Mouse (Mus musculus): Measurements from ENCODE around the gene Btbd9. TPM values are rescaled to one million over a fixed set of nuclear protein-coding genes. Genes with fewer than 3 reads are reported as not detected.
"Not testable (repeated sequence)": the region's sequence is repeated elsewhere in the genome, so short reads cannot be mapped to it uniquely, and the experiment has no call there.

Gene Btbd9
- polyA plus RNA-seq (2014; fragmentation: Nextera tagmentation; extraction: Ambion mirVana) = 57.5 and 59.7 TPM in 2 replicates

DNA sequence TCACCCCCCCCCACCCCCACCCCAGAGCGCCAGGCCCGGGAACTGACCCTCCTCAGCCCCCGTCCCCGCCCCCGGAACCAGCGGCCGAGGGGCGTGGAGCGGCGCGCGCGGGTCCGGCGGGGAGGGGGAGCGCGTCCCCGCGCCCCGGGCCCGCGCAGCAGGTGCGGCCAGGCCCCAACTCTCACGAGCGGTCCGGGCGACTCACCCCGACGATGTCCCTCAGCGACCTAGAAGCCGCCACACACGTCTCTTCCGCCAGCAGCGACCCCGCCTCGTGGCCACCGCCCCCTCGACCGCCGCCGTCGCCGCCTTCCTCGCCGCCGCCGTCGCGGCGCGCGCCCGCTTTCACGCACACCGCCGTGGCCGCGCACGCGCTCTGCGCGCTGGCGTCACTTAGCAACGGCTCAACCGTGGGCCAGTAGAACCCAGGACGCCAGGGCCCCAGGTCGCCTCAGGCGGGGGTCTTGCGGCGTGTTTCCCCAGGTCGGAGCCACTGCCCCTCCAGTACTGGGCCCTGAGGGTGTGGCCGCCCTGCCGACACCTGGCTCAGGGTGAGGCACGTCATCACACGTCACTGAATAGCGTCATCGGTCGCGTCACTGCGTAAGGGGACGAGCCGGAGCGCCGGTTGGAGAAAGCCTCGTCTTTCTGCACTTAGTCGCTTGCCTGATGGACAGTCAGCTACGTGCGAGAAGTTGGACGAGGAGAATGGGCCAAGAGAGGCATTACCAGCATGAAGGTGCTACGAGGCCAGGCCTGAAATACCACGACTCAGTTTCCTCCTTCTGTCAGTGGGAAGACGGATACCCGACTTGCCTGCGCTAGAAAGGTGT lies at the start of gene Btbd9:
Btbd9 (minus strand) TSS at position 548 of the 833 bp plus-strand sequence.
- Histone ChIP-seq H3K9me3 (ENCODE audit: control insufficient read depth, low read length) (no peaks in the 10 kb centered on the region), H3K4me2 (peak within 1 kb of the TSS; percentile 55)
- WGBS = under 1% methylated on average over 66 of the region's 94 CpGs

DNA sequence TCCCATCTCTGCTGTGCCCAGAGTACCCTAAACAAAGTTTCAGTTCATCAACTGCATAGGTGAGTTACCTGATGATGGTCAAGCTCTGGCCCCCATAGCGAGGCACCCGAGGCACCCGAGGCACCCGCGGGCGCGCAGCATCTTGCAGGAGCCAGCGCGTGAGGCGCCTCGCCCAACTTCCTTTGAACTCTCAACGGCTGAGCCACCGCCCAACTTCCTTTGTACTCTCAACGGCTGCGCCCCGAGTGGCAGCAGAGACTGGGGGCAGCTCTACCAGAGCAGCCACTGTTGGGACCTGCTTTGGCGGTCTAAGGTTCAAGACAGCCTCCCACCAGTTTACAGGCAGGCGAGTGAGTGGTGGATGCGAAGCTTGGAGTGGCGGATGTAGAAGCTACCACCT lies 47.8 kb upstream of the Btbd9 start, which contains the start of gene Dnah8:
Dnah8 (plus strand) TSS at position 223 of the 400 bp plus-strand sequence.
- ATAC-seq (ENCODE audit: low FRiP score); H3K36me3 ChIP-seq (ENCODE audit: control insufficient read depth, insufficient read depth, low read length); H3K4me1 ChIP-seq (ENCODE audit: control insufficient read depth, insufficient read depth, low read length); H3K9ac ChIP-seq (ENCODE audit: low read length); H3K27ac ChIP-seq (ENCODE audit: low read depth, low read length); H3K4me2 ChIP-seq; H3K4me3 ChIP-seq (ENCODE audit: low read depth, low read length); H3K27me3 ChIP-seq (ENCODE audit: control insufficient read depth, insufficient read depth, low read length); H3K9me3 ChIP-seq (ENCODE audit: control insufficient read depth, low read length); DNase-seq (ENCODE audit: low spot score, missing footprints): not testable (repeated sequence)
- WGBS = no CpG with 5 or more reads among the region's 20 CpGs

More for the DNA sequence above, at the start of gene Btbd9:
- H3K4me1 ChIP-seq (ENCODE audit: control insufficient read depth, insufficient read depth, low read length) = peaks cover 11% of the 10 kb centered on the region
- H3K36me3 ChIP-seq (ENCODE audit: control insufficient read depth, insufficient read depth, low read length) = no peaks in the 10 kb centered on the region
- H3K4me3 ChIP-seq (ENCODE audit: low read depth, low read length) = peak within 1 kb of the TSS; percentile 49
- DNase-seq (ENCODE audit: low spot score, missing footprints) (peak; percentile 100), ATAC-seq (ENCODE audit: low FRiP score) (peak; percentile 95)
- H3K9ac ChIP-seq (ENCODE audit: low read length) = peak within 1 kb of the TSS; percentile 78
- H3K27ac ChIP-seq (ENCODE audit: low read depth, low read length) = peak within 1 kb of the TSS; percentile 81
- no peaks in the 10 kb centered on the region for H3K27me3 ChIP-seq (ENCODE audit: control insufficient read depth, insufficient read depth, low read length)

DNA sequence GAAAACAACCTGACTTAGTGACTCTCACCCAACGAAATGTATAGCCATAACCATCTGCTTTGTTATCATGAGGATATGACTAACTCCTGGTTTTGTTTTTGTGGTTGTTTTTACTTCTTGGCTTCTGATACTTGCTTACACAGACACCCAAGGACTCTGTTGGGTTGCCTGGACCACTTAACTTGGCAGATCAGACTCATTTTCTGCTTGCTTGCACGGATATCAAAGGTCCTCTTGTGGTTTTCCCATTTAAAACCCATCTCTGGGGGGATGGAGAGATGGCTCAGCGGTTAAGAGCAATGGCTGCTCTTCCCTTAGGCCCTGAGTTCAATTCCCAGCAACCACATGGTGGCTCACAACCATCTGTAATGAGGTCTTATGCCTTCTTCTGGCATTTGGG lies 46.9 kb upstream of the Btbd9 start:
- H3K4me2 ChIP-seq = no peak overlapping the region
- no peaks in the 10 kb centered on the region for H3K27me3 ChIP-seq (ENCODE audit: control insufficient read depth, insufficient read depth, low read length)
- no peak overlapping the region for H3K27ac ChIP-seq (ENCODE audit: low read depth, low read length)
- no peaks in the 10 kb centered on the region for H3K36me3 ChIP-seq (ENCODE audit: control insufficient read depth, insufficient read depth, low read length)
- ATAC-seq (ENCODE audit: low FRiP score) (no peak), DNase-seq (ENCODE audit: low spot score, missing footprints) (peak; percentile 60)
- no peak overlapping the region for H3K4me3 ChIP-seq (ENCODE audit: low read depth, low read length)
- WGBS = 85% methylated on average over 3 of the region's 3 CpGs
- no peaks in the 10 kb centered on the region for H3K4me1 ChIP-seq (ENCODE audit: control insufficient read depth, insufficient read depth, low read length)
- no peak overlapping the region for H3K9ac ChIP-seq (ENCODE audit: low read length)
- no peaks in the 10 kb centered on the region for H3K9me3 ChIP-seq (ENCODE audit: control insufficient read depth, low read length)

DNA sequence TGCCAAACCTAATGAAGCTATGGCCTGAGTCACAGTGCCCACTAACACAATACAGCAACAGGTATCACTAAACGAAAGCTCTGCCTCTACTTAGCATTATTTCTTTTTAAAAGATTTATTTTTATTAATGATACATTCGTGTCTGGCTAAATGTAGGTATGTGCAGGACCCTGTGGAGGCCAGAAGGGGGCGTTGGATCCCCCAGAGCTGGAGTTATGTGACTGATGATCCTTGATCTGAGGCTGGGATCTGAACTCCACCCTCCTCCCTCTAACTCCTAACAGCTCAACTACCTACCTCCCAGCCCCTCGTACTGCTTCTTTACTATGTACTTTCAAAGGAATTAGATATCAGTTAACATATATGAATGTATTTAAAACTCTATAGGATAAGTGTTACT lies 45.2 kb upstream of the Btbd9 start:
- no peak overlapping the region for H3K27ac ChIP-seq (ENCODE audit: low read depth, low read length)
- no peak overlapping the region for H3K4me3 ChIP-seq (ENCODE audit: low read depth, low read length)
- WGBS = 70% methylated on average over 4 of the region's 4 CpGs
- no peaks in the 10 kb centered on the region for H3K9me3 ChIP-seq (ENCODE audit: control insufficient read depth, low read length)
- H3K27me3 ChIP-seq (ENCODE audit: control insufficient read depth, insufficient read depth, low read length) = no peaks in the 10 kb centered on the region
- no peak overlapping the region for H3K4me2 ChIP-seq
- peak; percentile 41 for DNase-seq (ENCODE audit: low spot score, missing footprints)
- no peaks in the 10 kb centered on the region for H3K4me1 ChIP-seq (ENCODE audit: control insufficient read depth, insufficient read depth, low read length)
- no peak for ATAC-seq (ENCODE audit: low FRiP score)
- no peak overlapping the region for H3K9ac ChIP-seq (ENCODE audit: low read length)
- no peaks in the 10 kb centered on the region for H3K36me3 ChIP-seq (ENCODE audit: control insufficient read depth, insufficient read depth, low read length)

DNA sequence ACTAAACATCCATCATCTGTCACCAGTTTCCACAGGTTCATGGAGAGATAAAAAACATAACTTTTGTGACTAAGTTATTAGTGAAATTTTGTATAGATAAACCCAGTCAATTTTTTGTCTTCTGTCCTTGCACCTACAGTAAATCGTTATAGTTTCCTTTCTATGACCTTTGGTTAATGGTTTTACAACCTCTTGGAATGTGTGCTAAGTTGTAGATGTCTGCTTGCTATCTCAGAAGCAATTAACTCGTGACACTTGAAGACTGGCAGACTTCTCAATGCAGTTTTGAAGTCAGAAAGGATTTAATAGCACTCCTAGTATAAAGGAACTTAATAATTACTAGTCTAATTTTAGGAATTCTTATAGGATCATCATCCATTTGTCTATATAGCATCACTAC lies 44.3 kb upstream of the Btbd9 start:
- no peaks in the 10 kb centered on the region for H3K4me1 ChIP-seq (ENCODE audit: control insufficient read depth, insufficient read depth, low read length)
- H3K27me3 ChIP-seq (ENCODE audit: control insufficient read depth, insufficient read depth, low read length) = no peaks in the 10 kb centered on the region
- H3K27ac ChIP-seq (ENCODE audit: low read depth, low read length) = no peak overlapping the region
- ATAC-seq (ENCODE audit: low FRiP score) (no peak), DNase-seq (ENCODE audit: low spot score, missing footprints) (no peak)
- no peak overlapping the region for H3K9ac ChIP-seq (ENCODE audit: low read length)
- H3K4me2 ChIP-seq = no peak overlapping the region
- no peaks in the 10 kb centered on the region for H3K9me3 ChIP-seq (ENCODE audit: control insufficient read depth, low read length)
- H3K36me3 ChIP-seq (ENCODE audit: control insufficient read depth, insufficient read depth, low read length) = no peaks in the 10 kb centered on the region
- WGBS = 80% methylated on average over 2 of the region's 2 CpGs
- no peak overlapping the region for H3K4me3 ChIP-seq (ENCODE audit: low read depth, low read length)

DNA sequence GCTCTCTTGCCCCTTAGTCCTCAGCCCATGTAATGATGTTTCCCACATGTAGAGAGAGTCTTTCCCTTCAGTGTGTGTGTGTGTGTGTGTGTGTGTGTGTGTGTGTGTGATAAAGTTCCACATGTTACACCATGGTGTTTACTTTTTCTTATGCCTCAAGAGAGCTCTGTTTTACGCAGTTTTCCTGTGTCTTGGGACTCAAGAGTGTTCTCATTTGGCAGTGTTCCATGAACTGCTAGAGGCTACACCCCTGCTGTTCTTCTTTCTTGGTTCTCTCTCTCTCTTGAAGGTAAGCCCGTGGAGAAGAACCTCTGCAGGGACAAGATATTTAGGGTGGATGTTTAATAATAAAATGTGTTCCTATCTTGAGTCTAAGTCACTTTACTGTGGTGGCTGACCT lies 42.9 kb upstream of the Btbd9 start:
- H3K27me3 ChIP-seq (ENCODE audit: control insufficient read depth, insufficient read depth, low read length) = no peaks in the 10 kb centered on the region
- H3K9ac ChIP-seq (ENCODE audit: low read length) = no peak overlapping the region
- H3K4me2 ChIP-seq = no peak overlapping the region
- 74% methylated on average over 2 of the region's 2 CpGs for WGBS
- no peaks in the 10 kb centered on the region for H3K4me1 ChIP-seq (ENCODE audit: control insufficient read depth, insufficient read depth, low read length)
- H3K9me3 ChIP-seq (ENCODE audit: control insufficient read depth, low read length) = no peaks in the 10 kb centered on the region
- DNase-seq (ENCODE audit: low spot score, missing footprints) (peak; percentile 28), ATAC-seq (ENCODE audit: low FRiP score) (no peak)
- no peak overlapping the region for H3K27ac ChIP-seq (ENCODE audit: low read depth, low read length)
- H3K4me3 ChIP-seq (ENCODE audit: low read depth, low read length) = no peak overlapping the region
- no peaks in the 10 kb centered on the region for H3K36me3 ChIP-seq (ENCODE audit: control insufficient read depth, insufficient read depth, low read length)

DNA sequence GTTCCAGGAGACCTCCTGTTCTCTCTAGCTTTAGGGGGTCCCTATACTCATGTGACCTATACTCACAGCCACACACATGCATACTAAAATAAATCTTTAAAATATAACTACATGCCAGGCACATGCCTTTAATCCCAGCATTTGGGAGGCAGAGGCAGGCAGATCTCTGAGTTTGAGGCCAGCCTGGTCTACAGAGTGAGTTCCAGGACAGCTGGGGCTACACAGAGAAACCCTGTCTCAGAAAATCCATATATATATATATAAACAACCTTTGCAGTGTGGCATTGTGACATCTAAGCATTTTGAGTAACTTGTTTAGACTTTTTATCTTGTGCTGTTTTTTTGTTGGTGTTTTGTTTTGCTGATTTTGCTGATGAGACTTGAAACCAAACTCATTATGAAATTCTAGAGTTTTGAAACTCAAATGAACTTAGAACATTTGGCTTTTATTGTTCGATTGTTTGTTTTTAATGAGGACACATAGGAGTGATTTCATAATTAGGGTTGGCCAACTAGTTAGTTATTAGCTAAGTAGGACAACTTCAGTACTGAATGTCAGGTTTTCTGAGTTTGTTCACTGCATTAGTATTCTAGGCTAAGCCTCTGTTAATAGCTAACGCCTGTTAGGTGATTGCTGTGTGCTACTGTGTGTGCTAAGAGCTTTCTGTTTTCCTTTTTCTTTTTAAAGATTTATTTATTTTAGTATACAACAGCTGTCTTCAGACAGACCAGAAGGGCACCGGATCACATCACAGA lies 42.0 kb upstream of the Btbd9 start:
- H3K9ac ChIP-seq (ENCODE audit: low read length) = no peak overlapping the region
- H3K4me2 ChIP-seq = no peak overlapping the region
- ATAC-seq (ENCODE audit: low FRiP score) (no peak), DNase-seq (ENCODE audit: low spot score, missing footprints) (peak; percentile 78)
- WGBS = 87% methylated on average over 3 of the region's 3 CpGs
- H3K36me3 ChIP-seq (ENCODE audit: control insufficient read depth, insufficient read depth, low read length) = no peaks in the 10 kb centered on the region
- no peaks in the 10 kb centered on the region for H3K27me3 ChIP-seq (ENCODE audit: control insufficient read depth, insufficient read depth, low read length)
- H3K4me3 ChIP-seq (ENCODE audit: low read depth, low read length) = no peak overlapping the region
- H3K4me1 ChIP-seq (ENCODE audit: control insufficient read depth, insufficient read depth, low read length) = no peaks in the 10 kb centered on the region
- H3K9me3 ChIP-seq (ENCODE audit: control insufficient read depth, low read length) = no peaks in the 10 kb centered on the region
- H3K27ac ChIP-seq (ENCODE audit: low read depth, low read length) = no peak overlapping the region

DNA sequence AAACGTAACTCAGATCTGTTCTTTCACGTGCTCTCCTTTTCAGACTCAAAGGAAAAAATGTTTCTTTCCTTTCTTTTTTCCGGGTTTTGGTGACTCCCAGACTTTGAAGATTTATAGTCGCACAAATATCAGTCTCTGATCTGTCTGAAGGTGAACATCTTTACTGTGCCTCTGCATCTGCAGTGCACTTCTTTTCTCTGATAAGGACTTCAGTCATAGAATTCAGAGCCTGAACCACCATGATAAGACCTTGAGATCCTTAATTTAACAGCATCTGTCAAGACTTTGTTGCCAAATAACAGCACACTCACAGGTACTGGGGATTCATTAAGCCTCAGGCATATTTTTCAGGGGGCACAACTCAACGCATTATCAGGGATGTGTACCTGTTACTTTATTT lies 39.9 kb upstream of the Btbd9 start:
- DNase-seq (ENCODE audit: low spot score, missing footprints) (no peak), ATAC-seq (ENCODE audit: low FRiP score) (no peak)
- Histone ChIP-seq H3K4me1 (ENCODE audit: control insufficient read depth, insufficient read depth, low read length) (peaks cover 5% of the 10 kb centered on the region; the same call in 1 of the 2 replicates), H3K4me3 (ENCODE audit: low read depth, low read length) (no peak overlapping the region), H3K36me3 (ENCODE audit: control insufficient read depth, insufficient read depth, low read length) (no peaks in the 10 kb centered on the region), H3K27me3 (ENCODE audit: control insufficient read depth, insufficient read depth, low read length) (no peaks in the 10 kb centered on the region), H3K9me3 (ENCODE audit: control insufficient read depth, low read length) (no peaks in the 10 kb centered on the region), H3K27ac (ENCODE audit: low read depth, low read length) (no peak overlapping the region), H3K9ac (ENCODE audit: low read length) (no peak overlapping the region), H3K4me2 (no peak overlapping the region)
- WGBS = 88% methylated on average over 5 of the region's 5 CpGs

DNA sequence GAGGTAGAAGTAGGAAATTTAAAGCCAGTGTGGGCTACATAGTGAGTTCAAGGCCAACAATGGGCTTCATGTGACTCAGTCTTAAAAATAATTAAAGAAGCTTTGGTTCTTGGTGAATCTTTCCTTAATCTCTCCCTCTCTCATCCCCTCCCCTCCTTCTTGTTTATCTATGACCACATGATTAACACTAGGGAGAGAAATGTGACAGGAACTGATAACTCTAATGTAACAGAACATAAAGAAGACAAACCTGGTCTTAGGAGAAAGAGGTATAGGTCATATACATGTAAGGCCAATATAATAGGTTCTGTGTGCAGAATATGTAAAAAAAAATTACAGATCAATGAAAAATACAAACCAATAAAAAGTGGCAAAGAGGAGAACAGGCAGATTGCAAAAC lies 37.1 kb upstream of the Btbd9 start:
- Histone ChIP-seq H3K27me3 (ENCODE audit: control insufficient read depth, insufficient read depth, low read length) (no peaks in the 10 kb centered on the region), H3K27ac (ENCODE audit: low read depth, low read length) (no peak overlapping the region), H3K4me2 (no peak overlapping the region), H3K9me3 (ENCODE audit: control insufficient read depth, low read length) (no peaks in the 10 kb centered on the region), H3K36me3 (ENCODE audit: control insufficient read depth, insufficient read depth, low read length) (no peaks in the 10 kb centered on the region), H3K9ac (ENCODE audit: low read length) (no peak overlapping the region), H3K4me1 (ENCODE audit: control insufficient read depth, insufficient read depth, low read length) (peaks cover 11% of the 10 kb centered on the region; the same call in 1 of the 2 replicates), H3K4me3 (ENCODE audit: low read depth, low read length) (no peak overlapping the region)
- DNase-seq (ENCODE audit: low spot score, missing footprints) = no peak
- no peak for ATAC-seq (ENCODE audit: low FRiP score)

Measured in midbrain, embryonic 11.5 days (tissue).